Mouse (Mus musculus) embryonic facial prominence, embryonic 15.5 days (tissue): ENCODE results near the gene Nfib. TPM values are rescaled to one million over a fixed set of nuclear protein-coding genes. Genes with fewer than 3 reads are reported as not detected.
A peak's percentile ranks its signal among the peaks of the same experiment; 100 is the strongest.

Source experiments
- ATAC-seq: fragments of 200-750 bp; cut with Nextera tagmentation; 2 replicates; pipeline ENCODE4 v1.8.0; 2017; ENCODE audit warnings: low read depth, moderate TSS enrichment; ENCODE audit not compliant: insufficient number of reproducible peaks, low FRiP score, low TSS enrichment
- H3K27ac ChIP-seq: fragments of 300-500 bp; sonication (generic); replicated peaks from 2 replicates; pipeline ENCODE4 v1.5.1; 2015; ENCODE audit warnings: mild to moderate bottlenecking, inconsistent platforms
- H3K27me3 ChIP-seq: fragments of 300-500 bp; sonication (generic); 2 replicates; pipeline ENCODE4 v1.6.1; 2015; ENCODE audit warnings: inconsistent platforms
- H3K36me3 ChIP-seq: fragments of 300-500 bp; sonication (generic); 2 replicates; pipeline ENCODE4 v1.6.1; 2015; ENCODE audit warnings: mild to moderate bottlenecking, inconsistent platforms
- H3K4me1 ChIP-seq: fragments of 300-500 bp; sonication (generic); 2 replicates; pipeline ENCODE4 v1.6.1; 2015; ENCODE audit warnings: inconsistent platforms
- H3K4me2 ChIP-seq: fragments of 300-500 bp; sonication (generic); replicated peaks from 2 replicates; pipeline ENCODE4 v1.6.1; 2015; ENCODE audit warnings: mild to moderate bottlenecking, inconsistent platforms
- H3K4me3 ChIP-seq: fragments of 300-500 bp; sonication (generic); replicated peaks from 2 replicates; pipeline ENCODE4 v1.5.1; 2015; ENCODE audit warnings: mild to moderate bottlenecking, inconsistent platforms
- H3K9ac ChIP-seq: fragments of 300-500 bp; sonication (generic); 2 replicates; pipeline ENCODE4 v1.6.1; 2015; ENCODE audit warnings: inconsistent platforms
- H3K9me3 ChIP-seq: fragments of 300-500 bp; sonication (generic); replicated peaks from 2 replicates; pipeline ENCODE4 v1.6.1; 2016; ENCODE audit warnings: inconsistent platforms
- WGBS: fragments of 180-500 bp; shearing (Covaris S2); methylation state at CpG from one replicate; pipeline ENCODE4 v1.1.7; 2015; 5-methylcytosine and 5-hydroxymethylcytosine counted together
- polyA plus RNA-seq: library from polyadenylated mRNA; unstranded; fragments of >200 nt; fragmentation: Nextera tagmentation; extraction: Ambion mirVana; gene quantifications from 2 replicates; pipeline ENCODE4 v1.2.1, GENCODE M21; 2015

The Nfib gene
- polyA plus RNA-seq, 1 experiment from 2014 or later, result 85.7 TPM

DNA sequence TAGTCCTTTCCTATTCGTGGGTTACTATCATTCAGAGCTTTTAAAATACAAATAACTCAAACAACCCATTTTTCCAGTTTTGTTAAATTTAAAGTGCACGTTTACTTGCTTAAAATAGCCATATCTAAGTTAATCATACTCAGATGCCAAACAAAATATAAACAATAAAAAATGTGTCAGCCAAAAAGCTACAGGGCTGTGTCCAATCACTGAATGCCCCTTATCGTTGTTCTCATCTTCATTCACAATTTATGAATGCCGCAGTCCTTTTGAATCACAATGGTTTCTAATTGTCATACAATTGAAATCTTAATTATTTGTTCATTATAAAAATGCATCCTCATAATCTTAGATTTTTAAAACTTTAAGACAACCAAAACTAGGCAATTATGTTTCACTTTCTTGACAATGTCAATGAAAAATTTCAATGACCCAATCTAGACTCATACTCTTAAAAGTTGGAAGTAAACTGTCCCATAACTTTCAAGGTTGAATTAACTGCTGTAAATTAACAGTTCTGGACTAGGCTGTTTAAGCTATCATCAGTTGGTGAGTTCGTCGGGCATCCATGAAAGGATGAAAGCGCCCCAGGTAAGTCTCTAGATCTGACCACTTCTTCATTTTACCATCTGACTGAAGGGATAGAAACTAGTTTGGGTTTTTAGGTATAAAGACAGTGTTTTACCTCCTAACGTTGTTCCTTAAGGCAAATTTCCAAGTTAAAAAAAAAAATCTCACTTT lies 202.1 kb downstream of the Nfib start:
- Histone ChIP-seq H3K4me3 (peak overlapping the region; percentile 86), H3K27me3 (no peaks in the 10 kb centered on the region), H3K9ac (peak overlapping the region; percentile 97), H3K4me2 (peak overlapping the region; percentile 95), H3K4me1 (peaks cover 31% of the 10 kb centered on the region), H3K36me3 (peaks cover 1% of the 10 kb centered on the region; the same call in 1 of the 2 replicates), H3K9me3 (no peaks in the 10 kb centered on the region), H3K27ac (peak overlapping the region; percentile 100)
- no peak for ATAC-seq
- WGBS, result 11% methylated on average over 8 of the region's 8 CpGs

- Histone ChIP-seq H3K4me3 (peak overlapping the region; percentile 86), H3K36me3 (peaks cover 8% of the 10 kb centered on the region), H3K27ac (peak overlapping the region; percentile 65; the same call in 1 of the 2 replicates), H3K4me2 (peak overlapping the region; percentile 95), H3K9me3 (no peaks in the 10 kb centered on the region), H3K9ac (peak overlapping the region; percentile 26), H3K27me3 (no peaks in the 10 kb centered on the region), H3K4me1 (peaks cover 32% of the 10 kb centered on the region)
- 33% methylated on average over 2 of the region's 2 CpGs for WGBS
- ATAC-seq, result no peak
Measured at GRCm38 (mm10) chr4:82502611-82503010, 202.9 kb downstream of the Nfib start.

- no peaks in the 10 kb centered on the region for H3K9me3 ChIP-seq
- 0 out of 2 replicates have a peak overlapping the region, but pooled peaks have one; percentile 39 for H3K27ac ChIP-seq
- H3K36me3 ChIP-seq, result peaks cover 13% of the 10 kb centered on the region
- H3K27me3 ChIP-seq, result no peaks in the 10 kb centered on the region
- no peak for ATAC-seq
- H3K4me2 ChIP-seq, result peak overlapping the region; percentile 95
- peaks cover 36% of the 10 kb centered on the region for H3K4me1 ChIP-seq
- no peak overlapping the region for H3K9ac ChIP-seq
- H3K4me3 ChIP-seq, result peak overlapping the region; percentile 86
- WGBS, result 35% methylated on average over 5 of the region's 5 CpGs
Measured at GRCm38 (mm10) chr4:82502012-82502411, 203.5 kb downstream of the Nfib start.

GRCm38 (mm10) chr4:82500578-82501098 lies 204.9 kb downstream of the Nfib start:
- peaks cover 43% of the 10 kb centered on the region for H3K4me1 ChIP-seq
- peak overlapping the region; percentile 58; the same call in 1 of the 2 replicates for H3K27ac ChIP-seq

GRCm38 (mm10) chr4:82499725-82500577 lies 205.6 kb downstream of the Nfib start:
- Histone ChIP-seq H3K9me3 (no peaks in the 10 kb centered on the region), H3K4me2 (peak overlapping the region; percentile 95), H3K4me3 (peak overlapping the region; percentile 30), H3K4me1 (peaks cover 47% of the 10 kb centered on the region), H3K27ac (peak overlapping the region; percentile 58; the same call in 1 of the 2 replicates), H3K27me3 (no peaks in the 10 kb centered on the region), H3K36me3 (peaks cover 14% of the 10 kb centered on the region), H3K9ac (0 out of 2 replicates have a peak overlapping the region, but pooled peaks have one; percentile 26)
- ATAC-seq, result no peak
- WGBS, result 31% methylated on average over 9 of the region's 9 CpGs

More at GRCm38 (mm10) chr4:82500578-82501098, 204.9 kb downstream of the Nfib start:
- Histone ChIP-seq H3K4me3 (peak overlapping the region; percentile 30), H3K9me3 (no peaks in the 10 kb centered on the region), H3K4me2 (peak overlapping the region; percentile 95), H3K36me3 (peaks cover 14% of the 10 kb centered on the region), H3K9ac (peak overlapping the region; percentile 26; the same call in 1 of the 2 replicates), H3K27me3 (no peaks in the 10 kb centered on the region)
- WGBS, result 30% methylated on average over 5 of the region's 5 CpGs
- ATAC-seq, result no peak

- Histone ChIP-seq H3K27ac (no peak overlapping the region), H3K36me3 (peaks cover 14% of the 10 kb centered on the region), H3K9ac (no peak overlapping the region), H3K9me3 (no peaks in the 10 kb centered on the region), H3K4me3 (peak overlapping the region; percentile 30), H3K4me1 (peaks cover 49% of the 10 kb centered on the region), H3K27me3 (no peaks in the 10 kb centered on the region), H3K4me2 (peak overlapping the region; percentile 95)
- WGBS, result 61% methylated on average over 5 of the region's 5 CpGs
- no peak for ATAC-seq
Measured at GRCm38 (mm10) chr4:82499238-82499637, 206.3 kb downstream of the Nfib start.

DNA sequence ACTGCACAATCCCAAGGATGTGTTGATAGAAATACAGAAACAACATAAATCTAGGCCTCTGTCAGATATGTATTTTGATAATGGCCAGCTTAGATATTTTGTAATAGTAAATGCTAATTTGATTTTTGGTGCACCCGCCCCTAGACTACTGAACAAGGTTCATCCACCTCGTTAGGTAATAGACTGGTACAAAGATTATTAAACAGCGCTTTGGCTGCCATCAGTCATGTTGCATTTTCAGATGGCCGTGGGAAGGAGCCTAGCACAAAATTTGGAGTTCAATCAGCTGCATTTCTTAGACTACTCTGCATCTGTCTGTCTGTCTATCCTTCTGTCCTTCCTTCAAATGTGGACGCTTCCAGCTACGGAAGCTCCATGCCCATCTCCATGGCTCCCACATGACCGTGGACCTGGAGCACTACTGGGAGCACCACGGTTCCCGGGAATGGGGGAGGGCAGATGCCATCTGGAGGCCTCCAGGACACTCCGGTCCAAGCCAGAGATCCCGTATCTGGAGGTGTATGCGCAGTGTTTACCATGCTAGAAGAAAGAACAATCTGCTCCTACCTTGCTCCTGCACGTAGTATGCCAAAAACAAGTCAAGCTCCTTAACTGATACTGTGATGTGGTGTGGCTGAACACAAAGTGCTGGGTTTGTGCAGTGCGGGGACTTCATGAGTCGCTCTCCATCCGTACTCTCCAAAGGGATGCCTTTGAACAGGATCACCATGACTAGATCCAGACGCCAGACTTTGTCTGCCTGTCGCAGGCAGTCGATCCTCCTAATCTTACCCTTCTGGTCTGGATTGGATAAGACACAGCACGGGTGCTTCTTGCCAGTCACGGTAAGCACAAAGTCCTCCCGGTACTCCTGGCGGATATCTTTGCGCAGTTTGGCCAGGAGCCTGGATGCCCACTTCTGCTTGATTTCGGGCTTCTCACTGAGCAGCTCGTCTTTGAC lies 207.6 kb downstream of the Nfib start:
- Histone ChIP-seq H3K4me3 (peak overlapping the region; percentile 11; the same call in 1 of the 2 replicates), H3K9ac (no peak overlapping the region), H3K36me3 (peaks cover 14% of the 10 kb centered on the region), H3K4me2 (peak overlapping the region; percentile 27), H3K27me3 (no peaks in the 10 kb centered on the region), H3K27ac (peak overlapping the region; percentile 55; the same call in 1 of the 2 replicates), H3K9me3 (no peaks in the 10 kb centered on the region), H3K4me1 (peaks cover 60% of the 10 kb centered on the region)
- ATAC-seq, result no peak
- 70% methylated on average over 26 of the region's 26 CpGs for WGBS

DNA sequence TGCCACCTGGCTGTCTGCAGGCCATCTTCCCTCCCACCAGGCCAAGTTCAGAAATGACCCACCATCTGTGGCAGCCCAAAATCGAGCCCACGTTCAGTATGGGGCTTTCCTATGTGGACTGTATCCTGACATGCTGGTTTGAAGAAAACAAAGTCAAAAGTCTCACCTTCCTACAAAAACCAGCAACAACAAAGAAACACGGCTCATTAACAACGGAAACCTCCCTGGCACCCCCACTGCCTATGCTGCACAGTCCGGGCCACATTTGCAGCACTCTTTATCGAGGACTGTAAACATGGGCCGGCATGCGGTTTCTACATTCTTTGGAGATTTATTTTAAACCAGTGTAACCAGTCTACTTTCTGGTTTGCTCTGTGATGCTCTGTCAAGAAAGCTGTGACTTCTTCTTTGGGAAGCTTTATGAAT lies 208.4 kb downstream of the Nfib start:
- peaks cover 20% of the 10 kb centered on the region for H3K36me3 ChIP-seq
- WGBS, result 63% methylated on average over 8 of the region's 8 CpGs
- H3K9me3 ChIP-seq, result no peaks in the 10 kb centered on the region
- peak overlapping the region; percentile 22 for H3K4me2 ChIP-seq
- no peak overlapping the region for H3K9ac ChIP-seq
- no peaks in the 10 kb centered on the region for H3K27me3 ChIP-seq
- ATAC-seq, result no peak
- peak overlapping the region; percentile 48; the same call in 1 of the 2 replicates for H3K27ac ChIP-seq
- peaks cover 65% of the 10 kb centered on the region for H3K4me1 ChIP-seq
- H3K4me3 ChIP-seq, result peak overlapping the region; percentile 8; the same call in 1 of the 2 replicates

DNA sequence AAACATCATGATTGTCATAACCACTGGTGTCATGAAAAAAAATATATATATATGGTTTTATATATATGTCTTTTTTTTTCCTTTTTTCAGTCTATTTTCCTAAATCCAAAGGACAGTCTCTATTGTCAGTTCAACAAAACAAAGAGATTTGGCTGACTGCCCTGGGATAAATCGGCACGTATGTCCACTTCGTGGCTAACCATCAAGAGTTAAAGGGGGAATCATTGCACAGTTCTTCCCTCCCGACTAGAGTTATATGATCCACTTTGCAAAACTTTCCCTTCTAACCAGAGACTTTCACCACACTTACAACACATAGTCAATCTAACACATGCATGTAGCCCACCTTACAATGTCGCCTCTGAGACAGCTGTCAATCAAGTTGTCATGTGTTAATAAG lies 209.2 kb downstream of the Nfib start:
- Histone ChIP-seq H3K9me3 (no peaks in the 10 kb centered on the region), H3K27me3 (no peaks in the 10 kb centered on the region), H3K4me2 (peak overlapping the region; percentile 22; the same call in 1 of the 2 replicates), H3K27ac (no peak overlapping the region), H3K4me1 (peaks cover 71% of the 10 kb centered on the region), H3K9ac (no peak overlapping the region), H3K36me3 (peaks cover 23% of the 10 kb centered on the region), H3K4me3 (no peak overlapping the region)
- 53% methylated on average over 5 of the region's 5 CpGs for whole genome bisulfite sequencing
- ATAC-seq, result no peak

DNA sequence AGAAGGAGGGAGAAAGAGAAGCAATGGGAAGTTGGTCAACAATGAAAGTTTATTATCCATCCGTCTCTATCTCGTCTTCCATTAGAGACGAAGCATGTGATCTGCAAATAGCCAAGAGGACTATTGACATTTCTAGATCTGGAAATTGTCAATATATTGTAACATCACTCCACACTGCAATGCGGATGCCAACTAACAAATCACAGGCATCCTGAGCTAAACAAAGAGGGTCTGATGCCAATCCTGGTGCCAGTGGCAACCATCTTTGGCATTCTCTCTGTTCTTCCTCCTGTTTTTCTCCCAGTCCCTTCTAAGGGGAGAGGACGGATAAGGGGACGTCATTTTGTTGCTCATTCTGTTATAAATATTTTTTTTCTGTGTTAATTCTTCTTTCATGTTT lies 209.9 kb downstream of the Nfib start:
- Histone ChIP-seq H3K9ac (no peak overlapping the region), H3K4me3 (no peak overlapping the region), H3K27me3 (no peaks in the 10 kb centered on the region), H3K4me2 (no peak overlapping the region), H3K27ac (no peak overlapping the region), H3K36me3 (peaks cover 23% of the 10 kb centered on the region), H3K4me1 (peaks cover 67% of the 10 kb centered on the region), H3K9me3 (no peaks in the 10 kb centered on the region)
- 81% methylated on average over 6 of the region's 6 CpGs for WGBS
- no peak for ATAC-seq
